Mouse (Mus musculus): ENCODE measurements around the gene Lrrc36. TPM values are rescaled to one million over a fixed set of nuclear protein-coding genes. Genes with fewer than 3 reads are reported as not detected.

Gene Lrrc36
- polyA plus RNA-seq (2014; fragmentation: Nextera tagmentation; extraction: Ambion mirVana) = 0.34 and 0.50 TPM in 2 replicates

DNA sequence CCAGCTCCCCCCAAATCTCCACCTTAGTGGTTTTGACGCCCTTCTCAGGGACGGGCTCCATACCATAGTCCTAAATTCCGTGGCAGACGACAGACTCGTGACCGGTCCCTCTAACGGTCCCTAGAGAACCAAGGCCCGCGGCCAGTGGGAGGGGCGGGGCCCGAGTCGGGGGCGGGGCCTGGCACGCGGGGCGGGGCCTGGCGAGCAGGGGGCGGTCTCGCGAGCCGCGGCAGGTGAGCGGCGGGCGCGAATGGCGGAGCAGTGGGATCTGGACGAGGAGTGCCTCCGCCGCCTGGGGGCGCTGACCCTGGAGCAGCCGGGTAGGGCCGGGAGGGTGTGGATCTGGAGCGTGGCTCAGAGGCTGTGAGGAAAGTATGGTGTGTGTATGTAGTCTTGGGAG, at the start of gene Lrrc36, which contains the start of gene Kctd19:
Gene Lrrc36 (plus strand): TSS at position 181 of the 400 bp plus-strand sequence.
Gene Kctd19 (minus strand): TSS at position 112 of the 400 bp plus-strand sequence.
- ATAC-seq (ENCODE audit: insufficient read depth) = peak; percentile 73
- Histone ChIP-seq H3K9ac (peak within 1 kb of the TSS; percentile 23; the same call in 1 of the 2 replicates), H3K4me2 (peak within 1 kb of the TSS; percentile 70), H3K27me3 (ENCODE audit: insufficient read depth, low read length) (peaks cover 25% of the 10 kb centered on the region), H3K36me3 (ENCODE audit: insufficient read depth) (no peaks in the 10 kb centered on the region), H3K4me3 (ENCODE audit: low read depth, low read length) (peak within 1 kb of the TSS; percentile 35), H3K27ac (ENCODE audit: low read depth) (no peak within 1 kb of the TSS), H3K4me1 (ENCODE audit: insufficient read depth) (peaks cover 7% of the 10 kb centered on the region), H3K9me3 (ENCODE audit: low read depth, low read length) (no peaks in the 10 kb centered on the region)
- WGBS = under 1% methylated on average over 34 of the region's 34 CpGs
- DNase-seq = peak; percentile 64
- TF ChIP-seq CTCF (IDR thresholded peaks at IDR 0.05; ENCODE audit: low read depth) = peak; percentile 52

GRCm38 (mm10) chr8:105367107-105367506, 46.3 kb upstream of the Lrrc36 start:
- peaks cover 55% of the 10 kb centered on the region for H3K36me3 ChIP-seq (ENCODE audit: insufficient read depth)
- H3K9ac ChIP-seq = no peak overlapping the region
- H3K4me1 ChIP-seq (ENCODE audit: insufficient read depth) = 0 out of 2 replicates have a peak, but pooled peaks cover 4% of the 10 kb centered on the region
- H3K4me3 ChIP-seq (ENCODE audit: low read depth, low read length) = no peak overlapping the region
- H3K27ac ChIP-seq (ENCODE audit: low read depth) = no peak overlapping the region
- H3K9me3 ChIP-seq (ENCODE audit: low read depth, low read length) = no peaks in the 10 kb centered on the region
- 64% methylated on average over 2 of the region's 2 CpGs for WGBS
- no peak for ATAC-seq (ENCODE audit: insufficient read depth)
- H3K27me3 ChIP-seq (ENCODE audit: insufficient read depth, low read length) = no peaks in the 10 kb centered on the region
- peak; percentile 67 for DNase-seq
- peak; percentile 66 for TF ChIP-seq CTCF (IDR thresholded peaks at IDR 0.05; ENCODE audit: low read depth)
- H3K4me2 ChIP-seq = no peak overlapping the region

GRCm38 (mm10) chr8:105372473-105372872, 40.9 kb upstream of the Lrrc36 start:
- DNase-seq = no peak
- Histone ChIP-seq H3K4me3 (ENCODE audit: low read depth, low read length) (no peak overlapping the region), H3K36me3 (ENCODE audit: insufficient read depth) (peaks cover 22% of the 10 kb centered on the region; the same call in 1 of the 2 replicates), H3K9me3 (ENCODE audit: low read depth, low read length) (no peaks in the 10 kb centered on the region), H3K9ac (no peak overlapping the region), H3K27ac (ENCODE audit: low read depth) (no peak overlapping the region), H3K27me3 (ENCODE audit: insufficient read depth, low read length) (no peaks in the 10 kb centered on the region), H3K4me1 (ENCODE audit: insufficient read depth) (no peaks in the 10 kb centered on the region), H3K4me2 (no peak overlapping the region)
- no peak for ATAC-seq (ENCODE audit: insufficient read depth)
- TF ChIP-seq CTCF (IDR thresholded peaks at IDR 0.05; ENCODE audit: low read depth) = no peak
- 67% methylated on average over 9 of the region's 9 CpGs for WGBS

DNA sequence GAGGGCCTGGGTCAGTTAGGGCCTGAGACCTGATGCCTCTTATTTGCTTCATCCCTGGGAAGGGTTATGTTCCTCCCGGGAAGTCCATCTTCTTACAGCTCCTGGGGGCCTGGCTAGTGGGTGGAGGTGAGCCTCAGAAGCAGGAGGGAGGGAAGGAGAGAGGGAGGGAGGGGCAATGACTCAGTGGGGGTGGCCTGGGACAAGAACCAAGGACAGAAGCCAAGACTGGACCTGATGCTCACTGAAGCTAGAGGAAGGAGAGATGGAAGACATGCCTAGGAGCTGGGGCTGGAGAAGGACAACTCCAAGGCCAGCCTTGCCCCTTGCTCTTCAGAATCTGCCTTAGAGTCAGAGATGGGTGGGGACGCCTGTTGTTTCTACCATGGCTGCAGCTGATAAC, 40.3 kb upstream of the Lrrc36 start, which contains the start of gene Plekhg4:
Gene Plekhg4 (plus strand): TSS at position 243 of the 400 bp plus-strand sequence.
- H3K27ac ChIP-seq (ENCODE audit: low read depth) = no peak within 1 kb of the TSS
- no peaks in the 10 kb centered on the region for H3K27me3 ChIP-seq (ENCODE audit: insufficient read depth, low read length)
- H3K4me2 ChIP-seq = peak within 1 kb of the TSS; percentile 53
- ATAC-seq (ENCODE audit: insufficient read depth) (no peak), DNase-seq (no peak)
- H3K4me3 ChIP-seq (ENCODE audit: low read depth, low read length) = 0 out of 2 replicates have a peak within 1 kb of the TSS, but pooled peaks have one; percentile 3
- no peak for TF ChIP-seq CTCF (IDR thresholded peaks at IDR 0.05; ENCODE audit: low read depth)
- H3K4me1 ChIP-seq (ENCODE audit: insufficient read depth) = no peaks in the 10 kb centered on the region
- H3K9me3 ChIP-seq (ENCODE audit: low read depth, low read length) = no peaks in the 10 kb centered on the region
- WGBS = 62% methylated on average over 2 of the region's 2 CpGs
- peaks cover 22% of the 10 kb centered on the region; the same call in 1 of the 2 replicates for H3K36me3 ChIP-seq (ENCODE audit: insufficient read depth)
- H3K9ac ChIP-seq = no peak within 1 kb of the TSS

DNA sequence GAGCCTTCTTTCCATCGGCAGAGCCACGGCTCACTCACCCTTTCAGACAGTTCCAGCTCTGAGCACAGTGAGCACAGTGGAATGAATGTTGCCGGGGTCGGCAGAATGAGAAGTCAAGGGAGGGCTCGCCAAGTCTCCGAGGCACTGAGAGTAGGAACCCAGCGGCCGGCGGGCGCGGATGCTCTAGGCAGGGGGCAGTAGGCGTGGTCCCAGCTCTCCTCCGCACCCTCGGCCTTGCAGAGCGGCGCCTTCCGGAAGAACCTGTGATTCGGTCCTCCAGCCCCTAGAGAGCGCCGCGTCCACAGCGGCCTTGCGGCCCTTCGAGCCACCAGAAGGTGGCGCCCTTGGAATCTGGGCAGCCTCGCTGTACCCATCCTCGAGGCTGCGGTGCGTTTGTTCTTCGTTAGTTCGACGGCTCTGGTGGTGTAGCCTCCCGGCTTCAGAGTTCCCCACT, 38.8 kb upstream of the Lrrc36 start:
- peak overlapping the region; percentile 53 for H3K4me2 ChIP-seq
- DNase-seq = peak; percentile 72
- H3K4me3 ChIP-seq (ENCODE audit: low read depth, low read length) = 0 out of 2 replicates have a peak overlapping the region, but pooled peaks have one; percentile 3
- no peaks in the 10 kb centered on the region for H3K27me3 ChIP-seq (ENCODE audit: insufficient read depth, low read length)
- no peak overlapping the region for H3K9ac ChIP-seq
- TF ChIP-seq CTCF (IDR thresholded peaks at IDR 0.05; ENCODE audit: low read depth) = peak; percentile 78
- ATAC-seq (ENCODE audit: insufficient read depth) = peak; percentile 39; the same call in 1 of the 2 replicates
- peaks cover 13% of the 10 kb centered on the region for H3K4me1 ChIP-seq (ENCODE audit: insufficient read depth)
- H3K9me3 ChIP-seq (ENCODE audit: low read depth, low read length) = no peaks in the 10 kb centered on the region
- H3K27ac ChIP-seq (ENCODE audit: low read depth) = no peak overlapping the region
- 29% methylated on average over 33 of the region's 33 CpGs for WGBS
- peaks cover 8% of the 10 kb centered on the region; the same call in 1 of the 2 replicates for H3K36me3 ChIP-seq (ENCODE audit: insufficient read depth)

- Histone ChIP-seq H3K9ac (no peak overlapping the region), H3K9me3 (ENCODE audit: low read depth, low read length) (no peaks in the 10 kb centered on the region), H3K27ac (ENCODE audit: low read depth) (peak overlapping the region; percentile 46), H3K4me3 (ENCODE audit: low read depth, low read length) (no peak overlapping the region), H3K36me3 (ENCODE audit: insufficient read depth) (no peaks in the 10 kb centered on the region), H3K4me1 (ENCODE audit: insufficient read depth) (peaks cover 15% of the 10 kb centered on the region), H3K27me3 (ENCODE audit: insufficient read depth, low read length) (no peaks in the 10 kb centered on the region), H3K4me2 (no peak overlapping the region)
- DNase-seq (peak; percentile 88), ATAC-seq (ENCODE audit: insufficient read depth) (peak; percentile 67)
- 42% methylated on average over 19 of the region's 19 CpGs for WGBS
- no peak for TF ChIP-seq CTCF (IDR thresholded peaks at IDR 0.05; ENCODE audit: low read depth)
Observed at GRCm38 (mm10) chr8:105378673-105379072, 34.7 kb upstream of the Lrrc36 start.

GRCm38 (mm10) chr8:105380308-105380707, 33.1 kb upstream of the Lrrc36 start:
- Histone ChIP-seq H3K4me1 (ENCODE audit: insufficient read depth) (peaks cover 15% of the 10 kb centered on the region), H3K9ac (no peak overlapping the region), H3K9me3 (ENCODE audit: low read depth, low read length) (no peaks in the 10 kb centered on the region), H3K27ac (ENCODE audit: low read depth) (no peak overlapping the region), H3K4me3 (ENCODE audit: low read depth, low read length) (no peak overlapping the region), H3K27me3 (ENCODE audit: insufficient read depth, low read length) (no peaks in the 10 kb centered on the region), H3K4me2 (no peak overlapping the region), H3K36me3 (ENCODE audit: insufficient read depth) (no peaks in the 10 kb centered on the region)
- ATAC-seq (ENCODE audit: insufficient read depth) = no peak
- TF ChIP-seq CTCF (IDR thresholded peaks at IDR 0.05; ENCODE audit: low read depth) = no peak
- no peak for DNase-seq
- 73% methylated on average over 12 of the region's 12 CpGs for WGBS
